Mouse (Mus musculus): ENCODE measurements around the gene Hpd.

The Hpd gene

DNA sequence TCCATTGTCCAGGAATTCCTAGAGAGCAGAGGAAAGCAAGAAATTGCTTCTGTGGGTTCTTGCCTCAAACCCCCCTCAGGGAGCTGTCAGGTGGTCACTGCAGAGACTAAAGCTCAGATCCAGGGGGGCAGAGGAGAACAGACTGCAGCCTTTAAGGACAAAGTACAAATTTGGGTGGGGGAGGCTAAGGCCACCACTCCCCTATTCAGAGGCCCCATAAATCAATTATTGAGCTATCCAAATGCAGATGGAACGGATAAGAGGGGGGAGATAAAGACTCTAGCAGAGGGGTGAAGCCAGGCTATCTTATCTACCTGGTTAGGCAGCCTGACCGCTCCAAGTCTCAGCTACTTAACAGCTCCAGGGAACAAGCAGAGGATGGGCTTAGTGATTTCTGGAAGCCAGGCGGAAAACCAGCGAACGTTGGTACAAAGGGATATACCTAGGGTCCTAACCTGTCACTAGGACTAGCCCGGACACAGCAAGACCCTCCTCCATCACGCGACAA is 47.6 kb downstream of the Hpd start:
- DNase-seq (ENCODE audit: low spot score) = no peak

DNA sequence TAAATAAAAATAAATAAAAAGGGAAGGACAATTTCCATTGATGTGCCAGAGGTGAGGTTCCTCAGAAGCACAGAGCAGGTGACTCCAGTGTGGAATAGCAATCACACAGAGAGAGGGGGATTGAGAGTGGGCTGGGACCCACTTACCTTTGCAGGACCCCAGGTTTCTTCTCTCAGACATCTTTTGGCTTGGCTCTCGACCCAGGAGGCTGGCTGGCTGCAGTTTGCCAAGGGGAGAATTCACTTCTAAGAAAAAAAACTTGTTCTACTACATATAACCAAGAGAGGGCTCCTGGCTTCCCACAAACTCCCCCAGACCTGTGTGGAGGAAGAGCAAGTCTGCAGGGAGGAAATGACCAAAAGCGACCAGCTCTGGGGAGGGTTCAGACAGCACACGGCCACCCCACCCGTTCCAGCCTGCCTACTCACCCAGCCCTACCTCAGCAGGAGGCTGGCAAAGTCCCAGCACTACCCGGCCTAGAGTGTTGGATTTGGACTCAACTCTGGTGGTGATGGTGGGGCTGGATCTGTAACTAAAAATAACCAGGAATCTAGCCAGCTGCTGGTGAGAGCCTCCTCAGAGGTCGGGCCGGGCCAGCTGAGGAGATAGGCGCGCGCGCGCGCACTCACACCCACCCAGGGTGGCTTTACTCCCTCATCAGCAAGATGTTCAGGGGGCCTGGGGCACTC is 48.2 kb downstream of the Hpd start:
- peak; percentile 79 for DNase-seq (ENCODE audit: low spot score)

DNA sequence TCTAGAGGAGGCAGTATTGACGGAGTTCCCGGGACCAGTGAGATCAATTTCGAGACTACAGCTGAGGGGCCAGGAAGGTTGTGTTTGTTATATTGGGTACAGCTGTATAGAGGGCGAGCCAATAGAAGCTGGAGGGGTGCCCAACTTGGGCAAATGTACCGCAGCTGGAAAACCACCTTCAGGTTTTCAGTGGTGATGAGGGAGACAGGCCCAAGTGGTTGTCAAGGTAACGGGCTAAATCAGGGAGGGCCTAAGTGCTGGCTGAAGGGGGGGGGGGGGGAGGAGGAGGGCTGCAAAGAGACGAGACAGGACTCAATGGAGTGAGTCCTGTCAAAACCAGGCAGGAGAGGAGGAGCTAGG is 48.8 kb downstream of the Hpd start:
- DNase-seq (ENCODE audit: low spot score) = no peak

DNA sequence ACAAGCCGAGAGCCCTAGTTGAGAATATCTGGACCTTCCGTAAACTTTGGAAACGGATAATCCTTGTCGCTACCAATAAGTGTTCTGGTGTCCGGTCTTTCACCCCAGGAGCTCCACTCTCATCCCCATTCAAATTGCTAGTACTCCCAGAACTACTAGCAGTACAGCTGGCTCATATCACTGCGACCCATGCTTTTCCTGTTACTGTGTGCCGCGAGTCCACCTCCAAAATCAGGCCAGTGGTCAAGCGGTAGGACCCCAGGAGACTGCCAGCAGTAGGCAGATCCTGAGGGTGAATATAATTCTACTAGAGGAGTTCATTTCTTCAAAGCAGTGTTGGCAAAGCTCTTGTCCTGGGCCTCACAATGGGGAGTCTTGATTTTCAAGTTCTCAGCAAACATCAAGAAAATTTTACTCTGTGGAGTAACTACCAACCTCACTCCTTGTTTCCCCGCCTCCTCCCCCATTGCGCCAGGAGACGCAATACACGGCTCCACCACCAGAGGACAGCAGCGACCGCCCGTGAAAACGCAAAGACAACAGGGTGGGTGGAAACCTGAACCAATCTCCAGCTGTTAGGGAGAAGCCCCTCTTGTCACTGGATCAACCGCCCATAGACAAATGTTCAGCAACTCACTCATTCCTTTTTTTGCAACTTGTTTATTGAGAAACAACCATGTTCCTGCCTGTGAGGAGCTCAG is 49.3 kb downstream of the Hpd start:
- peak; percentile 93 for DNase-seq (ENCODE audit: low spot score)

DNA sequence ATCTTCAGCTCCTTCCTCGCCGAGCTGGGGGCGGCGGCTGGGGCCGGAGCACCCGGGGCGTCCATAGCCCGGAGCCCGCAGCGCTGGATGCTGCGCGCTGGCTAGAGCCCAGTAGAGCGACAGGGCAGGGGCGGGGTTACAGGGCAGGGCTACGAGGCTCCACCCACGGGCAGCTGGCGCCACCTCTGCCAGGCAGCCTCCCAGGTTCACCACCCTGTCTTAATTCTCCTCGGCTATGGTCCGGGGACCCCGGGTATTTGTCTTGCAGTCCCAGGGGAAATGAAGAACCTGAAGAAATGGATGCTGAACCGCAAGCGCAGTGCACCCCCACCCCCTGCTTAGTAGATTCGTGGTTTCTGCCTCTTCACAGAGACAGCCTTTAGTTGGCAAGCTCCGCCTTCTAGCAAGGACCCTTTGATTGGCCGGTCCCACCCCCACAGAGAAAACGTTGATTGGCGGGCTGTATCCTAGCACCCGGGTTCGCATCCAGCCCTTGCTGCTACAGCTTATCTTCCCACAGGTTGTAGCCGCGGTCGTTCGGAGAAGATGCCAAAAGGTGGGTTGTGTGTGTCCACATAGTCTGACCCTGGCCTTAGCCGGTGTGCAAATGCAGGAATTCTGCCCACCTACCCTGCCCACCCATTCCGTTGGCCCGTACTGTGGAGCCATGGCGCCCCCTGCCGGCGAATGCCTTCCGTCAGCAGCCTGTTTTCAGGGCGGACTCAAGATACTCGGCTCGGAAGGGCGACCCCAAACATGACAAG is 50.0 kb downstream of the Hpd start, which contains the start of gene Rhof:
Gene Rhof (minus strand): TSS at position 385 of the 764 bp plus-strand sequence.
- DNase-seq (ENCODE audit: low spot score) = peak; percentile 94

DNA sequence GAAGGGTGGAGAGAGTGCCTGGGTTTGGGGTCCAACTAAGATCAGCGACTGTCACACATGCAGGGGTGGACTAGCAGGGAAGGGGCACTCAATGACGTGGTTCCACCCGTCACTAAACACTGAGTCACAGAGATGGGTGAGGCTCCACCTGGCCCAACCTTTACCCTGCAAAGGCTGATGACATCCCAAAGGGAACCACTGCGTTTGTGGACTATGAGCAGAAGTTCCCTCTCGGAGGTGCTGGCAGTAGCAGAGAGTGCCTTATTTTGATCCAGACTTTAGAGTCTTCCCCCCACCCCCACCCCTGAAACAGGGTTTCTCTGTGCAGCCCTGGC is 51.7 kb downstream of the Hpd start:
- no peak for DNase-seq (ENCODE audit: low spot score)

DNA sequence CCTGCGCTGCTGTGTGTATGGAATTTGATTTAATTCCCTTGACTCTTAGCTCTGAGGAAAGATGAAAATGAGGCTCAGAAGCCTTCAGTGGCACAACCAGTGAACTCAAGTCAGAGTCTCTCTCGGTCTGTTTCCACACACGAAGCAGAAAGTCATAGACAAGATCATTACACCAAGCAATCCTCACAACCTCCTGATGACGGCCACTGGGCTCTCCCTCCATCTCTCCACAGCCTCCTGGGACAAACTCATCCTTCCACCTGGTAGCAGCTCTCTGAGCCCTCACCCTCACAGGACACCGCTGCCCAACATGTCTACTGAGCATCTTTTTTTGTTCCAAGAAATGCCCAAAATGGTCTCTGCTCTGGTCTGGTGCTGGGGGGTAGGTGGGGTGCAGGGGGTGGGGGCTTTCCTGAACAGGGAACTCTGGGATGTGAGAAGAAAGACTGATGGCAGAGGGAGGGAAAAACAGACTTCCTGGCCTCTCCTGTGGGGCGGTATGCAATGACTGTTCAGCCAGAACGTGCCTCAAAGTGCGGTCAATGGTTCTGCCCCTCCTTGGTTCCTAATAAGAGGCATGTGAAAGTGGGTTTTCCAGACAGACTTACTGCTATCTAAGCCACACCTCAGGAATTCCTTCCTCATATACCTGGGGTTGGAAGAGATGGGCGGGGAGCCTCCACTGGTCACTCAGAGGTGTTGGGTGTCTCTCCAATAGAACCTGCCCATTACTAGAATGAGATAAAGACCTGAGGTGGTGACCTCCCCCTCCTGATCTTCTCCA is 52.3 kb downstream of the Hpd start:
- DNase-seq (ENCODE audit: low spot score) = no peak

DNA sequence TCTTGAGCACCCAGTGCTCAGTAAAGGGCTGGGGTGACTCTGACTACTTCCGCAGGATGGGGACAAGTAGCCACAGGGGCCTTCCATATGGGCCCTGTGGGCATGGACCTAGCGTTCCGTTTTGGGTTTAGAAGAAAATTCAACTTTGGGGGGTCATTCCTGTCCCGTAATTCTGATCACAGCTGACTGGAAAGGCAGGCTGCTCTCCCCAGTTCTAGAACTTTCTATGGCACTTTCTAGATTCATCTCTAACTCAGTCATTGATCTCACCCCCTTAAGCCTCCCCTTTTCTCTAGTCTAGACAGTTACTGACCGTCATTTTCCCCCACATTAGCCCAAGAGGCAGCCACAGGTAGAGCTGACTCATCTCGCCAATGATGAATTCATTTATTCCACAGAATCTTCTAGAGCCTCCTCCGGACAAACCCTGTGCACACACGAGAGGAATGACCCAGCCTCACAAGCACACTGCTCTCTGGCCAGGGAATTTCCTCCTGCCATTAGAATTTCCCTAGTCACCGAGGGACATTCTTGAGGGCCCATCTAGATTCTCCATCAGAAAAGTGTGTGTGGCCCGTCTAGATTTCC is 53.3 kb downstream of the Hpd start:
- no peak for DNase-seq (ENCODE audit: low spot score)

DNA sequence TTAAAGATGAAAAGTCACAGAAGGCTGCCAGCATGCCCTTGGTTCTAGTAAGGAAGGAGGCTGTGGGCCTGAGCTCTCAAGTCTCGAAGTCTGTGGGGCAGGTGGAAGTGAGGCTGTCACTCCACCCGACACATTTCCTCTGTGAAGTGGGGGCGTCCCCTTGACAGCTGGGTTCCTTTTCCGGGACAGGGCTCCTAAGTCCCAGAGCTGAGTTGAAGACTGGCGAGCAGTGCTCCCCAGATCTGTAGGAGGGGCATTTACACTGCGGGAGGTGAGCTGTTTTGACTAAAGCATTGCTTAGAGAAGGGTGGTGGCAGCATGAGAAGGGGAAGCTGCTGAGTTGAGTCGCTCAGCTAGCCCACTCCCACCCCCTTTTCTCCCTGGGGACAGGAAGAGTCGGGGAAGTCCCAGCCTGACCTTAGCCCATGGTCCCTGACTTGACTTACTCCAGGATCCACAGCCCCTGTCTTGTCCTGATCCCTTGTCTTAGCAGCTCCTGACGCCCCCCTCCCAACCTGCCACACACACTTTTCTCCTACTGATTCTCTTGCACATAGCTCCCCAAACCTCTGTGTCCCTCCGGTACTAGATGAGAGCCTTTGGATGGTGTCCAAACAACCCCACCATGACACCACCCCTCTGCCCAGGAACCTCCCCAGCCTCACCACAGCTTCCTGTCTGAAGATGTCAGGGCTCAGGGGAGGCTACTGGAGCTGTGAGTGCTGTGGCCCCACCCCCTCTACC is 53.9 kb downstream of the Hpd start:
- DNase-seq (ENCODE audit: low spot score) = no peak

DNA sequence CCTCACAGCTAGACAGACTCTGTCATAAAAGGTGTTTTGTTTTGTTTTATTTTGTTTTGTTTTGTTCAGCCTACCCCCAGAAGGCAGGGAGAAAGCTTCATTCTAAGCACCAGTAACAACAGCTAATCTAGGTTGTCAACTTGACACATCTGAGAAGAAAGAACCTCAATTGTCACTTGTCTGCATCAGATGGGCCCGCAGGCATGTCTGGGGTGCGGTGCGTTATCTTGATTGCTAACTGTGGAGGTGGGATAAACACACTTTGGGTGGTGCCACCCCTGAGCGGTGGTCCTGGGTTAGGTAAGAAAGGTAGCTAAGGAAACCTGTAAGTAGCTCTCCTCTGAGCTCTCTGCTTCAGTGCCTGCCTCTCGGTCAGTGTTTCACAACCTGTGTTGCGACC is 55.5 kb downstream of the Hpd start:
- no peak for DNase-seq (ENCODE audit: low spot score)

DNA sequence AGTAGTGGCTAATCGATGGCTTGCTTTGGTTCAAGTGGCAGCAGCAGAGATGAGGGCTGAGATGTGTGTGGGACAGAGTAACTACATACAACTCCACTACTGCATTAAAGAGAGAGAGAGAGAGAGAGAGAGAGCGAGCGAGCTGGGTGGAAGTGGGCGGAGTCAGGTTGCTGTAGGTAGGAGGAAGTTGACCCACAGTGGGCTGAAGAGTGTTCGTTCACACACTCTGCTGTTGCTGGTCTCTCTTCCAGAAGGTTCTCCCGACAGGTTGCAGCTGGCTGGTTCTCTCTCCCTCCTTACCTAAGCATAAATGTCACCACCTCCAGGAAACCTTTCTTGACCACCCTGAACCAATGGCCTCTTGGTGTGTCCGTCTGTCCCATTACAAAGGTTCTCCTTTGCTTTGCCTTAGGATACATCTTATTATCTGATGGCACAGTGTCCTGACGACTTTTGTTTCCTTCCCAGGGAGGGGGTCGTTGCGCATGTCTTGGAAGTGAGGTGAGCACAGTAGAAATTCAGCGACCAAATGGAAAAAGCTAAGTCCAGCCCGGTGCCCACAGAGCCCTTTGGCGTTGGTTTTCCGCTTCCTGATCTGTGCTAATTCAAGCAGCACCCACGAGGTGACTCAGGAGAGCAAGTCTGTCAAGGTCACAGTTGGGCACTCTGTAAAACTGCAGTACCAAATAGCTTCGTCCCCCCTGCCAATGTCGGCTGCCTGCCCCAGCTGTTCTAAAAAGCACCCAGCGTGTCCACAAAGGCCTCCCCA is 56.7 kb downstream of the Hpd start:
- no peak for DNase-seq (ENCODE audit: low spot score)

DNA sequence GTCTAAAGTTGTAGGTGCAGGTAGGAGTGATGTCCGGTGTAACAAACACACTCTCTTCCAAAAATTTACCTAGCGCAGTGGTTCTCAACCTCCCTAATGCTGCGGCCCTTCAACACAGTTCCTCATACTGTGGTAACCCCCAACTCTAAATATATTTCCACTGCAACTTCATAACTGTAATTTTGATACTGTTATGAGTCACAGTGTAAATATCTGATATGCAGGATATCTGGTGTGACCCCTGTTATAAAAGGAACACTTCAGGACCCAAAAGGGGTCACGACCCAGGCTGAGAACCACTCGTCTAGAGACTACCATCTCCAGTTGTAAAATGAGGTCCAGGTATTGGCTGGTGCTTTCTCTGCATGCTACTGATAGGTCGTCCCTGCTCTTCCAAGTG is 57.4 kb downstream of the Hpd start:
- no peak for DNase-seq (ENCODE audit: low spot score)

DNA sequence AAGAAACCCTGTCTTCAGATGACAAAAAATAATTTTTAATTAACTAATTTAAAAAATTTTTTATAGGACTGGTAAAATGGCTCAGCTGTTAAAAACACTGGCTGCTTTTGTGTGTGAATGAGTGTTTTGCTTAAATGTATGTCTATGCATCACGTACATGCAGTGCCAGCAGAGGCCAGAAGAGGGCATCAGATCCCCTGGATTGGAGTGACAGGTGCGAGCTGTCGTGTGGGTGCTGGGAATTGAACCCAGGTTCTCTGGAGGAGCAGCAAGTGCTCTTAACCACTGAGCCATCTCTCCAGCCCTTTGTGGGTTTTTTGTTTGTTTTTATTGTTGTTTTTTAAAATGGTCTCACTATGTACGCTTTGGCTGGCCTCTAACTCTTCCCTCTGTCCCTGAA is 60.3 kb downstream of the Hpd start:
- DNase-seq (ENCODE audit: low spot score) = no peak

All from testis, postnatal 10 days (tissue).